Mouse (Mus musculus): ENCODE data around the gene Fbxl13.

The Fbxl13 gene

DNA sequence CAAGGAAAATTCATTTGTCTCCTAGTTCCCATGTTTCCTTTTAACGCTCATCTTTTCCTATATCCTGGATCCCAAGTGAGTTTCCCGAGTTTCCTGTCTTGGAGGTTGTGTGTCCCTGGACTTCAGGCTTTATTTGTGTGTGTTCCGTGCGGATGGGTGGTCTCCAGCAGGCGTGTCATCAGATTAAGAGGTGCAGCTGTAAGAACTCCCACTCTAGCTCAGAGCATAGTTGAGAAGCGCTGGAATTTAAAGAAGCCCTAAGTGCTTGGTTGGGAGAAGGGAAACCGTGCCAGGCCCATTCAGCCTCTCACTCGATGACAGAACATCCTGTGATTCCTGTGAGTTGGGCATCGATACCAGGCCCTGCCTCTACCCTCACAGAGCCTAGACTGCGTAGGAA, 132.1 kb downstream of the Fbxl13 start:
- DNase-seq = no peak

GRCm38 (mm10) chr5:21509801-21510200, 135.6 kb downstream of the Fbxl13 start:
- DNase-seq = no peak

DNA sequence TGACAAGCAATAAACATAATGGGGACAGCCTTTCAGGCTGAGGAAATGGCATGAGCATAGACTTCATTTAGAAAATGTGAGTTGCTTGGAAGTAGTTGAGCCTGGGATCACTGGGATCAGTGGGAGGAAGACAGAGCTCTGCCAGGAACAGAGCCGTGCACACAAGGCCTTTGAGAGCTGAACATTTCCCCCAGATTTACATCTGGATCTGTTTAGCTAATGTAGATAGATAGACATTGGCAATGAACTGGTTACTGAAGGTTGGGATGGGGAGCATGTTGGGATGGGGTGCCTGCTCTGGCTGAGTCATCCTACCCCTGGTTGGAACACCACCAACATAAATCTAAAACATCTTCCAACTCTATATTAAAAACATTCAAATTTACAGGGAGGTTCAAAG, 138.5 kb downstream of the Fbxl13 start:
- DNase-seq = no peak

DNA sequence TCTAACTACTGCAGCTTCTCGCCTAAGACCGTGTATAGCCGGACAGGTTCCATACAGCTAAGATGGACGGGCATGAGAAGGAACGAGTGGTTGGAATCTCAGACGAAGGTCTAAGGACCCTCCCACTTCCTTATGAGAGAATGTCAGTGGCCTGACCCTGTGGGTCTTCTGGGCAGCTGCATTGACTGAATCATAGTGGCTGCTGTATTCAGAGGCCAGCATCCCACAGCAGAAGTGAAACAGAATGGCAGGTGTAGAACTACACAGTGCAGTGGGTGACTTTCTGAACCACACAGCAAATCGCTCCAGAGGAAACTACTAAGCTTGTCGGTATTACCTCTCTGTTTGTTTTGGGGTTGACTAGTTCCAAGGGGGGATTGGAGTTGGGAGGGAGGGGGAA, 140.3 kb downstream of the Fbxl13 start:
- no peak for DNase-seq

DNA sequence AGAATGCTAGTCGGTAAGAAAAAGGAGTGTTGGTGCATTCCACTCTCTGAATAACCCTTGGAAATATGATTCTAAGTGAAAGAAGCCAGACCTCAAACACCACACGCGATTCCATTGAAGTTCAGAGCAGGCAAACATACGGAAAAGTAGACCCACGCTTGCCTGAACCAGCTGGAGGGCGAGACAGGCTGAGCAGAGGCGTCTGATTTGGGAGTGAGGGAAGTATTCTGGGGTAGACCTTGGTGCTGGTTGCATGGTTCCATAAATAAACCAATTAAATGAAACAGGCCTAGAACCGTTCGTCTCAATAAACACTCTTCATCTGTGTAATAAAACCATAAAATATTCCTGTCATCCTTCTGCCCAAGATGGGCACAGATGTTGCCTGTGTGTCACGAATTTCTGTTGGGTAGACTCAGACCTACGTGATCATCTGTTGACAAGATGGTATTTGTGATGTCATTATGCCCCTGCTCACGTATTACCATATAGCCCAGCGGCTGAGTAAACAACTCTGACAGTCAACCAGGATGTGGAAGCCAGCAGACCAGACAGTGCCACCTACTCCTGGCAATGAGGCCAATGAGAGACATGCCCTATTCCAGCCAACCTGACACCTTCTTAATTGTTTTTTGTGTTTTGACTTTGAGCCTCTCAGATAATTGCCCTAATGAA, 142.4 kb downstream of the Fbxl13 start:
- DNase-seq = peak; percentile 62

DNA sequence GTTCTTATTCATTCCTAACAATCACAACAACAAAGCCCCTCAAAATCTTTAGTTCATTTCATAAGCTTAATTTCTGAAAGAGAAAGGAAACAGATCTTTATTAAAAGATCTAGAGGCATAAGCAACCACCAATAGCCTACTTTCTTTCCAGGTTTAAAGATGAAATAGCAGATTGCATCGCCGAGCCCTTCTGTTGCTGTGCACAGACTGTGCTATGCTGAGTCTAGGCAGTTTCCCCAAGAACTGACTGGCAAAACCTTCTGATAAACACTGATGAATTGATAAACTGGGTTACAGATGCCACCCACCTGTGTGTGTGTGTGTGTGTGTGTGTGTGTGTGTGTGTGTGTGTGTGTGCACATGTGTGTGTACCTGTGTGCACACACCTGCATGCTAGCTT, 144.5 kb downstream of the Fbxl13 start:
- no peak for DNase-seq

DNA sequence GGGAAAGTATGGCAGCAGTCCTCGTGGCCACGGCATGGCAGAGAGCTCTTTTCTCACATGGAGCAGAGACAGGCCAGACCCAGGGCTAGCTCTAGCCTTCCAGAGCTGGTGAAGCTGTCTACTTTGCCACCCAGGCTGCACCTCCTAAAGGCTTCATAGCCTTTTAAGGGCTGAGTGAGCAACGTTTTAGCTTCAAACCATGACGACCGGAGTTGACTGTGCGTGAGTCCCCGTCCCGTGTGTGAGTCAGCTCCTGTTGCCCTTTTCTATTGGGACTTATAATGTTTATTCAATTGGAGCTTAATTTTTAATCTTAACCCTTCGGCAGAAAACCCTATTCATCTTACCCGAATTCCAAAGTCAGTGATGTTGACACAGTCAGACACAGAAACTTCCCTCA, 145.3 kb downstream of the Fbxl13 start:
- DNase-seq = no peak

- DNase-seq = no peak
These were observed 146.5 kb downstream of the Fbxl13 start for GRCm38 (mm10) chr5:21498925-21499324.

GRCm38 (mm10) chr5:21498490-21498889, 146.9 kb downstream of the Fbxl13 start:
- no peak for DNase-seq

- no peak for DNase-seq
These were observed 148.6 kb downstream of the Fbxl13 start for GRCm38 (mm10) chr5:21496881-21497280.

GRCm38 (mm10) chr5:21496321-21496720, 149.1 kb downstream of the Fbxl13 start:
- no peak for DNase-seq

DNA sequence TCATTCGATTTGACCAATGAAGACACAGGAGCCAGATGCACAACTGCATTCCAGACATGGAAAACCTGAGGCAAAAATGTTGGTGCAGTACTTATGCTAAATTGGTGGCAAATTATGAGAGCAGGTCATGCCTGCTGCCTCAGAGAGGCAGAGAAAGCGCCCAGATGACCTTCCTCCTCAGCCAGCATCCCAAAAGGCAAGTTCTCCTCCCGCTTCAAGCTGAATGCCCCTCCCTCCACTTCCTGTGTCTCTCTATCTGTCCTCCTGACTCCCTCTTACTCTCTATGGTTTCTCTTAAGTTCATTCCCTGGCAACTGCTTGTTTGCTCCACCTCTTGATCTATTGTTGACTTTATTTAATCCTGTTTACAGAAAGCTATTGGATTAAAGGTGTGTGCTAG, 150.7 kb downstream of the Fbxl13 start:
- no peak for DNase-seq

- DNase-seq = no peak
These were observed 152.0 kb downstream of the Fbxl13 start for GRCm38 (mm10) chr5:21493294-21493999.

- DNase-seq = no peak
These were observed 153.2 kb downstream of the Fbxl13 start for GRCm38 (mm10) chr5:21492213-21492612.

DNA sequence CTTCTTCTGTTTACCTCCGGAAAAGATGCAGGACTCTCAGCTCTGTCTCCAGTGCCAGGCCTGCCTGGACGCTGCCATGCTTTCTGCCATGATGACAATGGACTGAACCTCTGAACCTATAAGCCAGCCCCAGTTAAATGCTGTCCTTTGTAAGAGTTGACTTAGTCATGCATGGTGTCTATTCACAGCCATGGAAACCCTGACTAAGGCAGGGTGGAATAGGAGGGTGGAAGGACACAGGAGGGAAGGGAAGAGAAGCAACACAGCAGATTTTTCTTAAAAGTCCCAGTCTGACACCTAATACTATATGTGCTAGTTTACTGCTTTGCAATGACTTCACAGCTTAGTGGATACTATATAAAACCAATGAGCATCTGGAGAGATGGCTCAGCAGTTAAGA, 154.0 kb downstream of the Fbxl13 start:
- no peak for DNase-seq

GRCm38 (mm10) chr5:21489135-21489534, 156.3 kb downstream of the Fbxl13 start:
- DNase-seq = no peak

- DNase-seq = no peak
These were observed 156.9 kb downstream of the Fbxl13 start for GRCm38 (mm10) chr5:21488506-21488905.

GRCm38 (mm10) chr5:21487716-21488115, 157.7 kb downstream of the Fbxl13 start:
- no peak for DNase-seq

- no peak for DNase-seq
These were observed 158.1 kb downstream of the Fbxl13 start for GRCm38 (mm10) chr5:21487306-21487705.

GRCm38 (mm10) chr5:21486798-21487197, 158.6 kb downstream of the Fbxl13 start:
- no peak for DNase-seq

GRCm38 (mm10) chr5:21485197-21485829, 160.1 kb downstream of the Fbxl13 start:
- DNase-seq = no peak

DNA sequence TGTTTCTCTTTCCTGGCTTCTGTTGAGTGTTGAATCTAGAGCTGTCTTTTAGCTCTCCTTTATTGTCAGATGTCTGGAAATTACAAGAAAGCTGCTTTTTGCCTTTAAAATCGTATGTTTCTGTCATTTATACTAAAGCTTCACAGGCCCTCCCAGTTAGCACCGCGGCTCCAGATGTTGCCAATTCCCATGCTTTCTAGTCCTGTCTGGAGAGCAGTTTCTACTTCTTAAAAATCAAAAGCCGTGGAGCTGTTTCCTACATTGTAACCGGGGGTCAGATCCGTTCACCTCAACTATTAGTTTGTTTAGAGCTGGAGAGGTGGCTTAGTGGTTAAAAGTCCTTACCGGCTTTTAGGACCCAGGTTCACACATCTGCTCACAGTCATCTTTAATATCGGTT, 162.2 kb downstream of the Fbxl13 start:
- no peak for DNase-seq

GRCm38 (mm10) chr5:21482446-21483222, 162.8 kb downstream of the Fbxl13 start:
- no peak for DNase-seq
